Comparison of ENCODE assay signal across 8 mouse cellular contexts in the genomic region with DNA sequence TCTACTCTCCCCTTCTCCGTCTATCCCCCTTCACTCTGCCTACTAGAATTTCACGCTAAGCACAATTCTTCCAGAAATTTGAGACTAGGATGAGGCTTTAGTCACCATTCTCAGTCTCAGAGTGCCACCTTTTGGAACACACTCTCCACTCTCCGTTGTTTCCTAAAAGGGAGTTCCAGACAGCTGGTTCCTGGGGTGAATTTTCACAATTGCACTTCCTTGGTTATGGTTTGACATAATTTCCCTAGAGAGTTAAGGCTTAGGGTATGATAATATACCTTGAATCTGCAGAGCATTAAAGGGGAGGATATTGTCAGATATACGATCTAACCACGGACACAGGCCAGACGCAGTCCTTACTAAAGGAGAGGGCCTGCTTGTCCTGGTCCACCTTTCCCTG.
DNase-seq lines count a peak whose midpoint lies in the region; ATAC-seq and TF ChIP-seq lines count a peak whose summit lies in the region.

No protein-coding gene starts in this region.

- no peaks in the 10 kb centered on the region for H3K79me2 ChIP-seq in CH12.LX (replicated peaks; ENCODE audit: control insufficient read depth, extremely low read depth, insufficient read depth, poor library complexity, severe bottlenecking)

- no peaks in the 10 kb centered on the region for H3K9me3 ChIP-seq in hindbrain, embryonic 14.5 days (ENCODE audit: control insufficient read depth, low read length)
- H3K9me3 ChIP-seq in hindbrain, embryonic 12.5 days (replicated peaks), result no peaks in the 10 kb centered on the region
- no peaks in the 10 kb centered on the region for H3K9me3 ChIP-seq in CH12.LX (replicated peaks; ENCODE audit: low read length)
- H3K9me3 ChIP-seq in embryonic facial prominence, embryonic 12.5 days, result no peaks in the 10 kb centered on the region

- no peak for TF ChIP-seq EP300 in CH12.LX (IDR thresholded peaks at IDR 0.05; ENCODE audit: low read length)

- no peak overlapping the region for H3K4me2 ChIP-seq in hindbrain, embryonic 14.5 days (replicated peaks)
- no peak overlapping the region for H3K4me2 ChIP-seq in hindbrain, embryonic 12.5 days (replicated peaks)
- no peak overlapping the region for H3K4me2 ChIP-seq in CH12.LX (ENCODE audit: insufficient read depth, low read depth, poor library complexity, severe bottlenecking)
- H3K4me2 ChIP-seq in embryonic facial prominence, embryonic 12.5 days (replicated peaks), result peak overlapping the region; percentile 26; the same call in 1 of the 2 replicates

- dilution Hi-C loops in CH12.LX (cut with MboI; ENCODE audit: extremely low pct_ligation_motif_present, extremely low pct_unique_long_range_greater_than_20kb, low sequenced_read_pairs), result no loop called here

- peak; percentile 56 for DNase-seq in hindbrain, embryonic 14.5 days (ENCODE audit: low spot score)
- no peak for DNase-seq in CH12.LX (ENCODE audit: extremely low read depth)
- DNase-seq in left cerebral cortex, postnatal 10 days (ENCODE audit: extremely low spot score in 1 of 2, low spot score in 2 of 2), result peak; percentile 30 to 45
- no peak for DNase-seq in B cell, adult 2 months
- no peak for DNase-seq in yolk sac, embryonic 10.5 days (ENCODE audit: low spot score)

- H3K27me3 ChIP-seq in hindbrain, embryonic 14.5 days (ENCODE audit: control insufficient read depth, insufficient read depth, low read length), result no peaks in the 10 kb centered on the region
- H3K27me3 ChIP-seq in hindbrain, embryonic 12.5 days, result no peaks in the 10 kb centered on the region; the same call in 1 of the 2 replicates
- no peaks in the 10 kb centered on the region for H3K27me3 ChIP-seq in CH12.LX (replicated peaks)
- no peaks in the 10 kb centered on the region for H3K27me3 ChIP-seq in embryonic facial prominence, embryonic 12.5 days

- H3K36me3 ChIP-seq in hindbrain, embryonic 14.5 days (replicated peaks; ENCODE audit: control insufficient read depth, insufficient read depth), result no peaks in the 10 kb centered on the region
- H3K36me3 ChIP-seq in hindbrain, embryonic 12.5 days, result no peaks in the 10 kb centered on the region
- H3K36me3 ChIP-seq in CH12.LX (replicated peaks in 1 of 2; ENCODE audit: control insufficient read depth in 1 of 2, insufficient read depth in 1 of 2, low read length in 1 of 2), result no peaks in the 10 kb centered on the region
- H3K36me3 ChIP-seq in embryonic facial prominence, embryonic 12.5 days, result no peaks in the 10 kb centered on the region

- no peaks in the 10 kb centered on the region for H3K4me1 ChIP-seq in hindbrain, embryonic 14.5 days (replicated peaks; ENCODE audit: control insufficient read depth, insufficient read depth, low read length)
- H3K4me1 ChIP-seq in hindbrain, embryonic 12.5 days, result peaks cover 6% of the 10 kb centered on the region; the same call in 1 of the 2 replicates
- H3K4me1 ChIP-seq in CH12.LX (ENCODE audit: control insufficient read depth in 1 of 2, insufficient read depth in 2 of 2), result peaks cover 0 to 12% of the 10 kb centered on the region in 2 experiments; a peak in 2 of 4 replicates
- peaks cover 10% of the 10 kb centered on the region; the same call in 1 of the 2 replicates for H3K4me1 ChIP-seq in embryonic facial prominence, embryonic 12.5 days

- TF ChIP-seq POLR2A in CH12.LX (IDR thresholded peaks at IDR 0.05; ENCODE audit: low read depth, low read length), result no peak

- no peak overlapping the region for H3K4me3 ChIP-seq in hindbrain, embryonic 14.5 days (replicated peaks; ENCODE audit: low read length)
- no peak overlapping the region for H3K4me3 ChIP-seq in hindbrain, embryonic 12.5 days
- H3K4me3 ChIP-seq in CH12.LX (replicated peaks in 1 of 3; ENCODE audit: low read depth in 2 of 3, low read length in 2 of 3, poor library complexity in 1 of 3), result no peak overlapping the region
- H3K4me3 ChIP-seq in embryonic facial prominence, embryonic 12.5 days, result no peak overlapping the region

- intact Hi-C loops in left cerebral cortex, postnatal 10 days (cut with DNase I), result loop anchor here (5.0 kb wide), 3 partner anchors 138 to 678 kb away; no protein-coding TSS in a partner anchor

- H3K27ac ChIP-seq in hindbrain, embryonic 14.5 days, result no peak overlapping the region
- H3K27ac ChIP-seq in hindbrain, embryonic 12.5 days, result no peak overlapping the region
- no peak overlapping the region for H3K27ac ChIP-seq in CH12.LX (ENCODE audit: insufficient read depth, low read depth)
- no peak overlapping the region for H3K27ac ChIP-seq in embryonic facial prominence, embryonic 12.5 days

- peak in 1 of 2 experiments; percentile 43; a peak in 1 of 4 replicates for TF ChIP-seq CTCF in CH12.LX (conservative IDR thresholded peaks at IDR 0.05 in 1 of 2, IDR thresholded peaks at IDR 0.05 in 1 of 2; ENCODE audit: low read depth in 2 of 2, low read length in 2 of 2)

- no peak for ATAC-seq in hindbrain, embryonic 14.5 days (ENCODE audit: low FRiP score)
- no peak for ATAC-seq in hindbrain, embryonic 12.5 days (ENCODE audit: low FRiP score)
- ATAC-seq in embryonic facial prominence, embryonic 12.5 days (ENCODE audit: insufficient number of reproducible peaks, insufficient read depth, low FRiP score, low TSS enrichment), result no peak
- ATAC-seq in erythroid progenitor cell, adult 5-6 weeks (replicated peaks; ENCODE audit: low FRiP score, poor library complexity, severe bottlenecking), result no peak

- WGBS in hindbrain, embryonic 14.5 days, result 68% methylated on average over 6 of the region's 6 CpGs
- 55% methylated on average over 6 of the region's 6 CpGs for WGBS in hindbrain, embryonic 12.5 days
- 23% methylated on average over 6 of the region's 6 CpGs for WGBS in embryonic facial prominence, embryonic 12.5 days

- peak; percentile 53 for TF ChIP-seq RAD21 in CH12.LX (IDR thresholded peaks at IDR 0.05; ENCODE audit: low read depth, low read length)

- in situ Hi-C loops in CH12.LX (cut with MboI; ENCODE audit: low pct_ligation_motif_present, low pct_unique_long_range_greater_than_20kb, low sequenced_read_pairs), result loop anchor here (25.0 kb wide), 1 partner anchor 668 kb away; no protein-coding TSS in a partner anchor

- H3K9ac ChIP-seq in hindbrain, embryonic 14.5 days, result no peak overlapping the region
- no peak overlapping the region for H3K9ac ChIP-seq in hindbrain, embryonic 12.5 days
- H3K9ac ChIP-seq in CH12.LX (ENCODE audit: insufficient read depth, low read depth), result no peak overlapping the region
- no peak overlapping the region for H3K9ac ChIP-seq in embryonic facial prominence, embryonic 12.5 days

TF ChIP-seq in CH12.LX, 34 proteins besides CTCF, POLR2A, EP300 and RAD21:
- peak; percentile 13; the same call in 1 of the 2 replicates for TF ChIP-seq SMC3 (IDR thresholded peaks at IDR 0.05; ENCODE audit: low read depth, low read length)
- no peak for TF ChIP-seq MAZ (IDR thresholded peaks at IDR 0.05; ENCODE audit: low read depth, low read length)

Comparison
In these comparisons a context has a peak if more than half of its experiments do, and no peak if none do; other contexts are left out.
1. DNase-seq: peak in hindbrain, embryonic 14.5 days (single experiment) and left cerebral cortex, postnatal 10 days (2 of 2); none in CH12.LX (single experiment), B cell, adult 2 months (0 of 2) and yolk sac, embryonic 10.5 days (single experiment).